Comparison of ENCODE assay signal across 10 mouse cellular contexts in genomic region chr10:80180288-80180687, GRCm38 (mm10). TPM values are rescaled to one million over a fixed set of nuclear protein-coding genes. Genes with fewer than 3 reads are reported as not detected.
DNase-seq lines count a peak whose midpoint lies in the region; ATAC-seq and TF ChIP-seq lines count a peak whose summit lies in the region.
"Had no signal": no experiment of that assay in that cellular context is flagged by ENCODE, and none has a peak within 500 bp of the region (broad histone marks: within the 10 kb centered on the region; RNA-seq: fewer than 3 reads in every experiment).

No protein-coding gene starts in this region.

- H3K27ac ChIP-seq in kidney, postnatal 0 days: no peak overlapping the region
- no peak overlapping the region for H3K27ac ChIP-seq in embryonic facial prominence, embryonic 14.5 days (replicated peaks; ENCODE audit: low read depth, low read length)
- H3K27ac ChIP-seq in hindbrain, embryonic 15.5 days (replicated peaks): no peak overlapping the region
- no peak overlapping the region for H3K27ac ChIP-seq in midbrain, postnatal 0 days (ENCODE audit: low read depth, low read length)

- no peak for DNase-seq in kidney, postnatal 0 days (ENCODE audit: low spot score)
- no peak for DNase-seq in kidney, postnatal 25 days
- DNase-seq in embryonic facial prominence, embryonic 14.5 days (ENCODE audit: low spot score): no peak
- no peak for DNase-seq in midbrain, postnatal 0 days (ENCODE audit: low spot score)
- no peak for DNase-seq in ovary, postnatal 36 days (ENCODE audit: low spot score)
- DNase-seq in spleen, adult 12 weeks (ENCODE audit: low spot score): no peak
- no peak for DNase-seq in frontal cortex, postnatal 10 days (ENCODE audit: low spot score in 2 of 2)
- DNase-seq: thymus, adult 2 months had no signal

- no peaks in the 10 kb centered on the region for H3K27me3 ChIP-seq in kidney, postnatal 0 days (ENCODE audit: insufficient read depth, low read length)
- no peaks in the 10 kb centered on the region for H3K27me3 ChIP-seq in embryonic facial prominence, embryonic 14.5 days (replicated peaks; ENCODE audit: control insufficient read depth, insufficient read depth, low read length)
- H3K27me3 ChIP-seq in hindbrain, embryonic 15.5 days: no peaks in the 10 kb centered on the region
- no peaks in the 10 kb centered on the region for H3K27me3 ChIP-seq in midbrain, postnatal 0 days (ENCODE audit: insufficient read depth, low read length)

- peak overlapping the region; percentile 70 for H3K4me2 ChIP-seq in kidney, postnatal 0 days (ENCODE audit: low read length)
- peak overlapping the region; percentile 84 for H3K4me2 ChIP-seq in embryonic facial prominence, embryonic 14.5 days (ENCODE audit: low read depth, low read length)
- H3K4me2 ChIP-seq in hindbrain, embryonic 15.5 days: peak overlapping the region; percentile 83
- peak overlapping the region; percentile 86 for H3K4me2 ChIP-seq in midbrain, postnatal 0 days (ENCODE audit: low read depth, low read length, poor library complexity, severe bottlenecking)

- no peak overlapping the region for H3K9ac ChIP-seq in kidney, postnatal 0 days (ENCODE audit: low read depth, low read length)
- H3K9ac ChIP-seq in embryonic facial prominence, embryonic 14.5 days (ENCODE audit: low read depth, low read length): peak overlapping the region; percentile 88
- H3K9ac ChIP-seq in hindbrain, embryonic 15.5 days: peak overlapping the region; percentile 81
- H3K9ac ChIP-seq in midbrain, postnatal 0 days (replicated peaks; ENCODE audit: low read length, poor library complexity, severe bottlenecking): peak overlapping the region; percentile 81

- H3K36me3 ChIP-seq in kidney, postnatal 0 days (ENCODE audit: insufficient read depth, low read length): no peaks in the 10 kb centered on the region
- H3K36me3 ChIP-seq in embryonic facial prominence, embryonic 14.5 days (ENCODE audit: control insufficient read depth, insufficient read depth, low read length): peaks cover 11% of the 10 kb centered on the region; the same call in 1 of the 2 replicates
- no peaks in the 10 kb centered on the region for H3K36me3 ChIP-seq in hindbrain, embryonic 15.5 days
- H3K36me3 ChIP-seq in midbrain, postnatal 0 days (ENCODE audit: insufficient read depth, low read length): no peaks in the 10 kb centered on the region

- no peaks in the 10 kb centered on the region for H3K9me3 ChIP-seq in kidney, postnatal 0 days (replicated peaks; ENCODE audit: low read length)
- no peaks in the 10 kb centered on the region for H3K9me3 ChIP-seq in embryonic facial prominence, embryonic 14.5 days (ENCODE audit: control insufficient read depth, low read length)
- no peaks in the 10 kb centered on the region for H3K9me3 ChIP-seq in hindbrain, embryonic 15.5 days
- H3K9me3 ChIP-seq in midbrain, postnatal 0 days (ENCODE audit: low read length): no peaks in the 10 kb centered on the region

- no peak for TF ChIP-seq CTCF in kidney, postnatal 0 days (IDR thresholded peaks at IDR 0.05; ENCODE audit: low read depth)
- TF ChIP-seq CTCF in midbrain, postnatal 0 days (IDR thresholded peaks at IDR 0.05): no peak

- H3K4me3 ChIP-seq in kidney, postnatal 0 days (replicated peaks; ENCODE audit: low read depth, low read length): peak overlapping the region; percentile 5; the same call in 1 of the 2 replicates
- peak overlapping the region; percentile 76 for H3K4me3 ChIP-seq in embryonic facial prominence, embryonic 14.5 days (ENCODE audit: low read depth, low read length)
- H3K4me3 ChIP-seq in hindbrain, embryonic 15.5 days: peak overlapping the region; percentile 83
- peak overlapping the region; percentile 68 for H3K4me3 ChIP-seq in midbrain, postnatal 0 days (ENCODE audit: low read depth, low read length)

- 51% methylated on average over 6 of the region's 6 CpGs for WGBS in kidney, postnatal 0 days
- WGBS in embryonic facial prominence, embryonic 14.5 days: 45% methylated on average over 6 of the region's 6 CpGs
- 49% methylated on average over 6 of the region's 6 CpGs for WGBS in hindbrain, embryonic 15.5 days
- 12% methylated on average over 6 of the region's 6 CpGs for WGBS in midbrain, postnatal 0 days

- no peak for ATAC-seq in kidney, postnatal 0 days (replicated peaks; ENCODE audit: low FRiP score, low read depth)
- ATAC-seq in embryonic facial prominence, embryonic 14.5 days (ENCODE audit: low read depth): no peak
- no peak for ATAC-seq in hindbrain, embryonic 15.5 days (ENCODE audit: low FRiP score, low read depth)
- ATAC-seq in midbrain, postnatal 0 days (ENCODE audit: low FRiP score): no peak

- H3K4me1 ChIP-seq in kidney, postnatal 0 days (replicated peaks; ENCODE audit: insufficient read depth, low read length): 0 out of 2 replicates have a peak, but pooled peaks cover 3% of the 10 kb centered on the region
- peaks cover 16% of the 10 kb centered on the region for H3K4me1 ChIP-seq in embryonic facial prominence, embryonic 14.5 days (ENCODE audit: control insufficient read depth, insufficient read depth, low read length)
- H3K4me1 ChIP-seq in hindbrain, embryonic 15.5 days (replicated peaks): peaks cover 32% of the 10 kb centered on the region
- H3K4me1 ChIP-seq in midbrain, postnatal 0 days (ENCODE audit: insufficient read depth, low read length): peaks cover 18% of the 10 kb centered on the region; the same call in 1 of the 2 replicates

RNA-seq across cellular contexts. Expression of gene Efna2, which starts 1.0 kb away (rescaled TPM):
- polyA plus RNA-seq in kidney, postnatal 0 days (2015; fragmentation: Nextera tagmentation; extraction: Ambion mirVana): 10.2 and 10.5 TPM in 2 replicates
- 20.9 and 23.6 TPM in 2 replicates for polyA plus RNA-seq in embryonic facial prominence, embryonic 14.5 days (2014; fragmentation: Nextera tagmentation; extraction: Ambion mirVana)
- 29.1 and 33.6 TPM in 2 replicates for polyA plus RNA-seq in hindbrain, embryonic 15.5 days (2015; fragmentation: Nextera tagmentation; extraction: Ambion mirVana)
- total RNA-seq in midbrain, postnatal 0 days (2014; rRNA removed): 45.1 and 51.1 TPM in 2 replicates
- 52.1 and 58.4 TPM in 2 replicates for polyA plus RNA-seq in midbrain, postnatal 0 days (2015; fragmentation: Nextera tagmentation; extraction: Ambion mirVana)
- total RNA-seq: common myeloid progenitor, adult 5-6 weeks had no signal

RNA-seq across cellular contexts. Expression of gene 1600002K03Rik, which starts 7.5 kb away (rescaled TPM):
- polyA plus RNA-seq in kidney, postnatal 0 days (2015; fragmentation: Nextera tagmentation; extraction: Ambion mirVana): 9.3 and 11.0 TPM in 2 replicates
- polyA plus RNA-seq in embryonic facial prominence, embryonic 14.5 days (2014; fragmentation: Nextera tagmentation; extraction: Ambion mirVana): 11.0 and 13.1 TPM in 2 replicates
- polyA plus RNA-seq in hindbrain, embryonic 15.5 days (2015; fragmentation: Nextera tagmentation; extraction: Ambion mirVana): 10.1 and 12.7 TPM in 2 replicates
- 2.3 and 2.8 TPM in 2 replicates for total RNA-seq in midbrain, postnatal 0 days (2014; rRNA removed)
- 4.1 and 5.3 TPM in 2 replicates for polyA plus RNA-seq in midbrain, postnatal 0 days (2015; fragmentation: Nextera tagmentation; extraction: Ambion mirVana)

RNA-seq across cellular contexts. Expression of gene Cirbp, which starts 14.5 kb away (rescaled TPM):
- polyA plus RNA-seq in kidney, postnatal 0 days (2015; fragmentation: Nextera tagmentation; extraction: Ambion mirVana): 290 and 317 TPM in 2 replicates
- 59.7 and 88.3 TPM in 2 replicates for polyA plus RNA-seq in embryonic facial prominence, embryonic 14.5 days (2014; fragmentation: Nextera tagmentation; extraction: Ambion mirVana)
- 295 and 319 TPM in 2 replicates for polyA plus RNA-seq in hindbrain, embryonic 15.5 days (2015; fragmentation: Nextera tagmentation; extraction: Ambion mirVana)
- 315 and 337 TPM in 2 replicates for total RNA-seq in midbrain, postnatal 0 days (2014; rRNA removed)
- 760 and 829 TPM in 2 replicates for polyA plus RNA-seq in midbrain, postnatal 0 days (2015; fragmentation: Nextera tagmentation; extraction: Ambion mirVana)

RNA-seq across cellular contexts. Expression of gene Midn, which starts 32.2 kb away (rescaled TPM):
- polyA plus RNA-seq in kidney, postnatal 0 days (2015; fragmentation: Nextera tagmentation; extraction: Ambion mirVana): 13.7 and 18.6 TPM in 2 replicates
- polyA plus RNA-seq in embryonic facial prominence, embryonic 14.5 days (2014; fragmentation: Nextera tagmentation; extraction: Ambion mirVana): 34.2 and 37.0 TPM in 2 replicates
- polyA plus RNA-seq in hindbrain, embryonic 15.5 days (2015; fragmentation: Nextera tagmentation; extraction: Ambion mirVana): 22.6 and 26.0 TPM in 2 replicates
- total RNA-seq in midbrain, postnatal 0 days (2014; rRNA removed): 114 and 143 TPM in 2 replicates
- polyA plus RNA-seq in midbrain, postnatal 0 days (2015; fragmentation: Nextera tagmentation; extraction: Ambion mirVana): 16.3 and 17.2 TPM in 2 replicates

RNA-seq across cellular contexts. Expression of gene Cbarp, which starts 39.7 kb away (rescaled TPM):
- 4.7 and 6.4 TPM in 2 replicates for polyA plus RNA-seq in kidney, postnatal 0 days (2015; fragmentation: Nextera tagmentation; extraction: Ambion mirVana)
- polyA plus RNA-seq in embryonic facial prominence, embryonic 14.5 days (2014; fragmentation: Nextera tagmentation; extraction: Ambion mirVana): 7.3 and 9.0 TPM in 2 replicates
- polyA plus RNA-seq in hindbrain, embryonic 15.5 days (2015; fragmentation: Nextera tagmentation; extraction: Ambion mirVana): 61.4 and 71.3 TPM in 2 replicates
- total RNA-seq in midbrain, postnatal 0 days (2014; rRNA removed): 273 and 276 TPM in 2 replicates
- polyA plus RNA-seq in midbrain, postnatal 0 days (2015; fragmentation: Nextera tagmentation; extraction: Ambion mirVana): 120 and 121 TPM in 2 replicates

Comparison
In these comparisons a context has a peak if more than half of its experiments do, and no peak if none do; other contexts are left out.
1. H3K4me3 ChIP-seq: peak in every context shown above with its lines; median percentile 83 in hindbrain, embryonic 15.5 days; 76 in embryonic facial prominence, embryonic 14.5 days; 68 in midbrain, postnatal 0 days; 5 in kidney, postnatal 0 days.